Mouse (Mus musculus): Measurements from ENCODE around the gene Hist2h2ac. TPM values are rescaled to one million over a fixed set of nuclear protein-coding genes. Genes with fewer than 3 reads are reported as not detected.

The Hist2h2ac gene
- polyA plus RNA-seq, 1 experiment, result 149 TPM

DNA sequence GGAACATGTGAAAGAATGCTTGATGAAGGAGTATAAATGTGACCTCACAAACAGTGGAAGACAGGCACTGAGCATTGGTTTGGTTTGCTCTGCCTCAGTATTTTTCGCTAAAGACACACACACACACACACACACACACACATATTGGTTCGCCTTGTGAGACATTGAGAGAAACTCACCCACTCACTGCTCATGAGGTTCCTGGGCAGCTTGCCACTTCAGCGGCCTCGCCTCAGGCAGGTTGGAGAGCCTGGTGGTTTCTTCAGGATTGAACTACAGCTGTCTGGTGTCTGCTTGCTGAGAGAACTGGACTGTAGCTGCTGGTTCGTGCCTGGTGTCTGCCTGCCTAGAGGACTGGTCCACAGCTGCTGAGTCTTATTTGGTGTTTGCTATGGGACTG lies 39.5 kb upstream of the Hist2h2ac start:
- DNase-seq, result no peak
- no peaks in the 10 kb centered on the region for H3K36me3 ChIP-seq (ENCODE audit: control insufficient read depth, insufficient read depth, low read length)
- peaks cover 14% of the 10 kb centered on the region for H3K4me1 ChIP-seq (replicated peaks; ENCODE audit: control insufficient read depth, insufficient read depth, low read length)
- no peaks in the 10 kb centered on the region for H3K27me3 ChIP-seq (ENCODE audit: control insufficient read depth, insufficient read depth, low read length)
- WGBS, result 97% methylated on average over 5 of the region's 5 CpGs
- H3K4me3 ChIP-seq (ENCODE audit: control insufficient read depth, insufficient read depth, low read length), result no peak overlapping the region
- H3K27ac ChIP-seq (ENCODE audit: control insufficient read depth, insufficient read depth, low read length), result no peak overlapping the region
- TF ChIP-seq POLR2A (IDR thresholded peaks at IDR 0.05; ENCODE audit: control insufficient read depth, extremely low read depth, insufficient read depth, low read length, poor library complexity) (no peak), CTCF (IDR thresholded peaks at IDR 0.05; ENCODE audit: borderline replicate concordance, control insufficient read depth, extremely low read depth, insufficient read depth, low read length, poor library complexity) (no peak)

- H3K27me3 ChIP-seq (ENCODE audit: control insufficient read depth, insufficient read depth, low read length), result no peaks in the 10 kb centered on the region
- no peak overlapping the region for H3K4me3 ChIP-seq (ENCODE audit: control insufficient read depth, insufficient read depth, low read length)
- no peak for DNase-seq
- no peak overlapping the region for H3K27ac ChIP-seq (ENCODE audit: control insufficient read depth, insufficient read depth, low read length)
- peaks cover 9% of the 10 kb centered on the region for H3K4me1 ChIP-seq (replicated peaks; ENCODE audit: control insufficient read depth, insufficient read depth, low read length)
- 92% methylated on average over 3 of the region's 3 CpGs for WGBS
- TF ChIP-seq CTCF (IDR thresholded peaks at IDR 0.05; ENCODE audit: borderline replicate concordance, control insufficient read depth, extremely low read depth, insufficient read depth, low read length, poor library complexity), result no peak
- TF ChIP-seq POLR2A (IDR thresholded peaks at IDR 0.05; ENCODE audit: control insufficient read depth, extremely low read depth, insufficient read depth, low read length, poor library complexity), result no peak
- H3K36me3 ChIP-seq (ENCODE audit: control insufficient read depth, insufficient read depth, low read length), result no peaks in the 10 kb centered on the region
These were observed 36.5 kb upstream of the Hist2h2ac start for GRCm38 (mm10) chr3:96257190-96257589.

DNA sequence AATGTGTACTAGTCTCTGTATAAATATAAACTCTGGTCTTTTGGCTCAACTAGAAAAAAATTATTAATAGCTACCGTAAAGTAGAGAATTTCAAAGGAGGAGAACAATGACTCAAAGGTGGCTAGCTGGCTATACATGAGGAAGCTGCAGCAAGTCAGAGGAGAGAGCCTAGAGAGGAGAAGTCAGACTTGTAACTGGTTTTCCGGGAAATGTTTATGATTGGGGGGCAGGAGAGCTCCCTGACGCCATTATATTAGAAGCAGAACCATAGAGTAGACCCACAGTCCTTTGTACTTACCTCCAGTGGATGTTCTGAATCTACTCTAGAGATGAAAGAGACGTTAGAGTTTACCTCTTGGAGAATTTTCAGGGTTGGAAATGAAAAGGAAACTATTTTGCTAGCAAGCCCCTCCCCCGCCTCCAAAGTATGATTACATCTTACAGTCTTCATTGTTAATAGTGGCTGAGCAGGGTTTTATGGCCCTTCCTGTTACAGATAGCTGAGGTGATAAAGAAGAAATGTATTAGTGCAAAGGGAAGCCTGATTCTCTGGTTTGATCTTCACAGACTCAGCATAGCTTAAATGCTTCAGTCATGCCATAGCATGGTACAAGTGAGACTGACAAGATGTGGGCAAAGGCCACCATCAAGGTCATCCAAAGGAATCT lies 35.4 kb upstream of the Hist2h2ac start:
- 66% methylated on average over 5 of the region's 5 CpGs for WGBS
- no peak overlapping the region for H3K4me3 ChIP-seq (ENCODE audit: control insufficient read depth, insufficient read depth, low read length)

GRCm38 (mm10) chr3:96254683-96255355 lies 34.1 kb upstream of the Hist2h2ac start:
- no peaks in the 10 kb centered on the region for H3K27me3 ChIP-seq (ENCODE audit: control insufficient read depth, insufficient read depth, low read length)
- H3K4me1 ChIP-seq (replicated peaks; ENCODE audit: control insufficient read depth, insufficient read depth, low read length), result peaks cover 8% of the 10 kb centered on the region
- H3K27ac ChIP-seq (ENCODE audit: control insufficient read depth, insufficient read depth, low read length), result no peak overlapping the region
- H3K4me3 ChIP-seq (ENCODE audit: control insufficient read depth, insufficient read depth, low read length), result no peak overlapping the region
- H3K36me3 ChIP-seq (ENCODE audit: control insufficient read depth, insufficient read depth, low read length), result no peaks in the 10 kb centered on the region
- TF ChIP-seq POLR2A (IDR thresholded peaks at IDR 0.05; ENCODE audit: control insufficient read depth, extremely low read depth, insufficient read depth, low read length, poor library complexity) (no peak), CTCF (IDR thresholded peaks at IDR 0.05; ENCODE audit: borderline replicate concordance, control insufficient read depth, extremely low read depth, insufficient read depth, low read length, poor library complexity) (no peak)
- no peak for DNase-seq
- 92% methylated on average over 10 of the region's 10 CpGs for WGBS

More for the DNA sequence above, 35.4 kb upstream of the Hist2h2ac start:
- DNase-seq, result no peak
- Histone ChIP-seq H3K36me3 (ENCODE audit: control insufficient read depth, insufficient read depth, low read length) (no peaks in the 10 kb centered on the region), H3K27me3 (ENCODE audit: control insufficient read depth, insufficient read depth, low read length) (no peaks in the 10 kb centered on the region), H3K27ac (ENCODE audit: control insufficient read depth, insufficient read depth, low read length) (no peak overlapping the region), H3K4me1 (replicated peaks; ENCODE audit: control insufficient read depth, insufficient read depth, low read length) (peaks cover 3% of the 10 kb centered on the region; the same call in 1 of the 2 replicates)
- TF ChIP-seq POLR2A (IDR thresholded peaks at IDR 0.05; ENCODE audit: control insufficient read depth, extremely low read depth, insufficient read depth, low read length, poor library complexity) (no peak), CTCF (IDR thresholded peaks at IDR 0.05; ENCODE audit: borderline replicate concordance, control insufficient read depth, extremely low read depth, insufficient read depth, low read length, poor library complexity) (no peak)

- peaks cover 17% of the 10 kb centered on the region for H3K4me1 ChIP-seq (replicated peaks; ENCODE audit: control insufficient read depth, insufficient read depth, low read length)
- TF ChIP-seq CTCF (IDR thresholded peaks at IDR 0.05; ENCODE audit: borderline replicate concordance, control insufficient read depth, extremely low read depth, insufficient read depth, low read length, poor library complexity) (no peak), POLR2A (IDR thresholded peaks at IDR 0.05; ENCODE audit: control insufficient read depth, extremely low read depth, insufficient read depth, low read length, poor library complexity) (no peak)
- 66% methylated on average over 3 of the region's 3 CpGs for WGBS
- DNase-seq, result no peak
- H3K36me3 ChIP-seq (ENCODE audit: control insufficient read depth, insufficient read depth, low read length), result no peaks in the 10 kb centered on the region
- H3K27ac ChIP-seq (ENCODE audit: control insufficient read depth, insufficient read depth, low read length), result no peak overlapping the region
- H3K4me3 ChIP-seq (ENCODE audit: control insufficient read depth, insufficient read depth, low read length), result no peak overlapping the region
- no peaks in the 10 kb centered on the region for H3K27me3 ChIP-seq (ENCODE audit: control insufficient read depth, insufficient read depth, low read length)
These were observed 31.1 kb upstream of the Hist2h2ac start for GRCm38 (mm10) chr3:96251787-96252186.

DNA sequence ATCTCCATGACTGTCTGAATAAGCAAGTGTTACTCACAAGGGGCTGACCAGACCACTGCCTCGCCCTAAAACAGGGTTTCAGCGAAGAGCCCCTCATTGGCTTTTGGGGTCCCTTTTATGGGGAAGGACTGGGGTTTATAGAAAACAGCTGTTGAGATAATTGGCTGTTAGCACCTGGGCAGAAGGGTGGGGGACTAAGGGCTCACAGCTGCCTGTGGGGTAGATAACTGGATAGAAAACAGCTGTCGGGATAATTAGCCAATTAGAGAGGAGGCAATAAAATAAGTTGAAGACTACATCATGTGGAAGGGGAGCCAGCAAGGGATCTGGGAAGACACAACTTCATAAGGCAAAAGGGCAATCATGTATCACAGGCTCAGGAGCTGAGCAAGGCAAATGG lies 30.2 kb upstream of the Hist2h2ac start:
- 47% methylated on average over 3 of the region's 3 CpGs for WGBS
- no peak for DNase-seq
- no peaks in the 10 kb centered on the region for H3K27me3 ChIP-seq (ENCODE audit: control insufficient read depth, insufficient read depth, low read length)
- no peak for TF ChIP-seq POLR2A (IDR thresholded peaks at IDR 0.05; ENCODE audit: control insufficient read depth, extremely low read depth, insufficient read depth, low read length, poor library complexity)
- TF ChIP-seq CTCF (IDR thresholded peaks at IDR 0.05; ENCODE audit: borderline replicate concordance, control insufficient read depth, extremely low read depth, insufficient read depth, low read length, poor library complexity), result no peak
- no peaks in the 10 kb centered on the region for H3K36me3 ChIP-seq (ENCODE audit: control insufficient read depth, insufficient read depth, low read length)
- no peak overlapping the region; the same call in 1 of the 2 replicates for H3K27ac ChIP-seq (ENCODE audit: control insufficient read depth, insufficient read depth, low read length)
- H3K4me3 ChIP-seq (ENCODE audit: control insufficient read depth, insufficient read depth, low read length), result no peak overlapping the region
- H3K4me1 ChIP-seq (replicated peaks; ENCODE audit: control insufficient read depth, insufficient read depth, low read length), result peaks cover 17% of the 10 kb centered on the region

Data from thymus, adult 2 months (tissue).